Mouse (Mus musculus): ENCODE results near the gene Stc2. TPM values are rescaled to one million over a fixed set of nuclear protein-coding genes. Genes with fewer than 3 reads are reported as not detected.

Stc2 gene
- 1 to 10 TPM; 1.6 to 2.8 TPM for total RNA-seq (2021)
- long read RNA-seq, experiment 1, partial matches to known transcripts, result 0 of 2 reads
- long read RNA-seq, experiment 1, other reads (novel, unspliced or antisense), result 1 of 2 reads
- long read RNA-seq, experiment 2, result 0 reads

- DNase-seq, result peak; percentile 68
Measured at GRCm38 (mm10) chr11:31369648-31370286, at the start of gene Stc2. Gene Stc2, minus strand, starts transcription at chr11:31370074.

- no peak for DNase-seq
Measured at GRCm38 (mm10) chr11:31417071-31417470, 47.2 kb upstream of the Stc2 start.

- no peak for DNase-seq
Measured at GRCm38 (mm10) chr11:31412376-31412775, 42.5 kb upstream of the Stc2 start.

GRCm38 (mm10) chr11:31406736-31407135 is 36.9 kb upstream of the Stc2 start:
- no peak for DNase-seq

- DNase-seq, result no peak
Measured at GRCm38 (mm10) chr11:31403080-31403479, 33.2 kb upstream of the Stc2 start.

- DNase-seq, result no peak
Measured at GRCm38 (mm10) chr11:31398604-31399003, 28.7 kb upstream of the Stc2 start.

- no peak for DNase-seq
Measured at GRCm38 (mm10) chr11:31396638-31397417, 27.0 kb upstream of the Stc2 start.

GRCm38 (mm10) chr11:31394026-31394425 is 24.2 kb upstream of the Stc2 start:
- no peak for DNase-seq

- no peak for DNase-seq
Measured at GRCm38 (mm10) chr11:31392340-31392739, 22.5 kb upstream of the Stc2 start.

GRCm38 (mm10) chr11:31388890-31389289 is 19.0 kb upstream of the Stc2 start:
- no peak for DNase-seq

GRCm38 (mm10) chr11:31387526-31387925 is 17.7 kb upstream of the Stc2 start:
- no peak for DNase-seq

- DNase-seq, result no peak
Measured at GRCm38 (mm10) chr11:31386571-31386970, 16.7 kb upstream of the Stc2 start.

GRCm38 (mm10) chr11:31383968-31384367 is 14.1 kb upstream of the Stc2 start:
- DNase-seq, result no peak

- DNase-seq, result no peak
Measured at GRCm38 (mm10) chr11:31382145-31382544, 12.3 kb upstream of the Stc2 start.

GRCm38 (mm10) chr11:31373438-31373837 is 3.6 kb upstream of the Stc2 start:
- peak; percentile 74 for DNase-seq

- no peak for DNase-seq
Measured at GRCm38 (mm10) chr11:31372206-31372605, 2.3 kb upstream of the Stc2 start.

GRCm38 (mm10) chr11:31371256-31371838 is 1.5 kb upstream of the Stc2 start:
- DNase-seq, result no peak

- no peak for DNase-seq
Measured at GRCm38 (mm10) chr11:31370436-31371230, 759 bp upstream of the Stc2 start.

- DNase-seq, result peak; percentile 67
Measured at GRCm38 (mm10) chr11:31368965-31369647, 768 bp downstream of the Stc2 start.

- DNase-seq, result no peak
Measured at GRCm38 (mm10) chr11:31368252-31368964, 1.5 kb downstream of the Stc2 start.

- DNase-seq, result no peak
Measured at GRCm38 (mm10) chr11:31366827-31367226, 3.0 kb downstream of the Stc2 start.
